Mouse (Mus musculus) frontal cortex, postnatal 14 days (tissue): ENCODE data around the gene Appbp2.

Experiments
- DNase-seq, 2 experiments: peaks; one replicate each; pipeline ENCODE4 v3.0.0; 2022; ENCODE audit warnings: low spot score in 2 of 2

The Appbp2 gene

GRCm38 (mm10) chr11:85234990-85235841 lies at the start of gene Appbp2:
Gene Appbp2 (minus strand): TSS chr11:85235130.
- DNase-seq = peak; percentile 76 to 90

- DNase-seq = no peak
These were observed 46.4 kb upstream of the Appbp2 start for GRCm38 (mm10) chr11:85281219-85281878.

- DNase-seq = no peak
These were observed 43.2 kb upstream of the Appbp2 start for GRCm38 (mm10) chr11:85278175-85278574.

- no peak for DNase-seq
These were observed 42.7 kb upstream of the Appbp2 start for GRCm38 (mm10) chr11:85277609-85278008.

- no peak for DNase-seq
These were observed 40.2 kb upstream of the Appbp2 start for GRCm38 (mm10) chr11:85275151-85275550.

- no peak for DNase-seq
These were observed 38.4 kb upstream of the Appbp2 start for GRCm38 (mm10) chr11:85273299-85273698.

- no peak for DNase-seq
These were observed 35.7 kb upstream of the Appbp2 start for GRCm38 (mm10) chr11:85270631-85271030.

GRCm38 (mm10) chr11:85267393-85267792 lies 32.5 kb upstream of the Appbp2 start:
- DNase-seq = no peak

- no peak for DNase-seq
These were observed 29.7 kb upstream of the Appbp2 start for GRCm38 (mm10) chr11:85264635-85265034.

GRCm38 (mm10) chr11:85261192-85261591 lies 26.3 kb upstream of the Appbp2 start:
- DNase-seq = peak in 1 of 2 experiments; percentile 49

- no peak for DNase-seq
These were observed 24.0 kb upstream of the Appbp2 start for GRCm38 (mm10) chr11:85258966-85259365.

- no peak for DNase-seq
These were observed 20.6 kb upstream of the Appbp2 start for GRCm38 (mm10) chr11:85255471-85256027.

GRCm38 (mm10) chr11:85253641-85254040 lies 18.7 kb upstream of the Appbp2 start:
- no peak for DNase-seq

GRCm38 (mm10) chr11:85253006-85253405 lies 18.1 kb upstream of the Appbp2 start:
- no peak for DNase-seq

GRCm38 (mm10) chr11:85251955-85252354 lies 17.0 kb upstream of the Appbp2 start:
- no peak for DNase-seq

- no peak for DNase-seq
These were observed 15.5 kb upstream of the Appbp2 start for GRCm38 (mm10) chr11:85250467-85250866.

GRCm38 (mm10) chr11:85249338-85249737 lies 14.4 kb upstream of the Appbp2 start:
- no peak for DNase-seq

- DNase-seq = no peak
These were observed 13.2 kb upstream of the Appbp2 start for GRCm38 (mm10) chr11:85248151-85248550.

GRCm38 (mm10) chr11:85241226-85241625 lies 6.3 kb upstream of the Appbp2 start:
- DNase-seq = no peak

- no peak for DNase-seq
These were observed 5.3 kb upstream of the Appbp2 start for GRCm38 (mm10) chr11:85240211-85240610.

- peak; percentile 71 to 75 for DNase-seq
These were observed 454 bp downstream of the Appbp2 start for GRCm38 (mm10) chr11:85234363-85234989.

GRCm38 (mm10) chr11:85233676-85234210 lies 1.2 kb downstream of the Appbp2 start:
- no peak for DNase-seq
